Mouse (Mus musculus) lung, postnatal 36 days (tissue): Measurements from ENCODE around the gene Syngap1.

Experiments used
- DNase-seq: peaks from one replicate; pipeline ENCODE4 v3.0.0; 2022; ENCODE audit warnings: mixed read lengths

The Syngap1 gene

GRCm38 (mm10) chr17:26936921-26937695, 3.9 kb upstream of the Syngap1 start:
- DNase-seq, result no peak

- no peak for DNase-seq
Observed at GRCm38 (mm10) chr17:26937883-26938695, 3.0 kb upstream of the Syngap1 start.

GRCm38 (mm10) chr17:26938731-26939130, 2.3 kb upstream of the Syngap1 start:
- no peak for DNase-seq

GRCm38 (mm10) chr17:26939178-26939972, 1.7 kb upstream of the Syngap1 start, which contains the start of gene Cuta:
Gene Cuta, minus strand, starts transcription at chr17:26939569.
- peak; percentile 100 for DNase-seq

- DNase-seq, result no peak
Observed at GRCm38 (mm10) chr17:26939973-26940300, 1.1 kb upstream of the Syngap1 start.

GRCm38 (mm10) chr17:26941841-26942570, 953 bp downstream of the Syngap1 start:
- no peak for DNase-seq

- no peak for DNase-seq
Observed at GRCm38 (mm10) chr17:26945824-26946495, 4.9 kb downstream of the Syngap1 start.

GRCm38 (mm10) chr17:26946567-26946966, 5.5 kb downstream of the Syngap1 start:
- peak; percentile 83 for DNase-seq

GRCm38 (mm10) chr17:26947231-26948100, 6.4 kb downstream of the Syngap1 start:
- DNase-seq, result no peak

- DNase-seq, result peak; percentile 46
Observed at GRCm38 (mm10) chr17:26948316-26949050, 7.4 kb downstream of the Syngap1 start.

- no peak for DNase-seq
Observed at GRCm38 (mm10) chr17:26949051-26949577, 8.1 kb downstream of the Syngap1 start.

GRCm38 (mm10) chr17:26949866-26950265, 8.8 kb downstream of the Syngap1 start:
- DNase-seq, result no peak

- no peak for DNase-seq
Observed at GRCm38 (mm10) chr17:26950560-26951288, 9.7 kb downstream of the Syngap1 start.

GRCm38 (mm10) chr17:26951406-26951805, 10.4 kb downstream of the Syngap1 start:
- peak; percentile 80 for DNase-seq

GRCm38 (mm10) chr17:26951952-26952877, 11.2 kb downstream of the Syngap1 start:
- DNase-seq, result no peak

GRCm38 (mm10) chr17:26953201-26953600, 12.1 kb downstream of the Syngap1 start:
- no peak for DNase-seq

GRCm38 (mm10) chr17:26953726-26954125, 12.7 kb downstream of the Syngap1 start:
- DNase-seq, result no peak

GRCm38 (mm10) chr17:26956309-26956708, 15.3 kb downstream of the Syngap1 start:
- DNase-seq, result no peak
